ENCODE assay signal across 33 mouse cellular contexts in genomic region chr4:48418831-48419468, GRCm38 (mm10). TPM values are rescaled to one million over a fixed set of nuclear protein-coding genes. Genes with fewer than 3 reads are reported as not detected.
DNase-seq lines count a peak whose midpoint lies in the region; ATAC-seq and TF ChIP-seq lines count a peak whose summit lies in the region.
"Had no signal": no experiment of that assay in that cellular context is flagged by ENCODE, and none has a peak within 500 bp of the region (broad histone marks: within the 10 kb centered on the region; RNA-seq: fewer than 3 reads in every experiment).

No protein-coding gene starts in this region.

- no peak for ATAC-seq in liver, embryonic 12.5 days
- ATAC-seq in megakaryocyte, adult 5-6 weeks (ENCODE audit: poor library complexity, severe bottlenecking): peak; percentile 88
- ATAC-seq in forebrain, embryonic 13.5 days: no peak
- ATAC-seq: activated CD4-positive, CD25-positive, alpha-beta regulatory T cell, adult 4 months; forebrain, embryonic 16.5 days; hindbrain, postnatal 0 days; intestine, postnatal 0 days had no signal

- H3K9me3 ChIP-seq in liver, embryonic 12.5 days (replicated peaks): no peaks in the 10 kb centered on the region
- H3K9me3 ChIP-seq in forebrain, embryonic 13.5 days (replicated peaks): no peaks in the 10 kb centered on the region
- H3K9me3 ChIP-seq: embryonic facial prominence, embryonic 13.5 days; forebrain, embryonic 10.5 days; heart, embryonic 15.5 days; kidney, embryonic 15.5 days; limb, embryonic 12.5 days had no signal

- no peak overlapping the region for H3K27ac ChIP-seq in liver, adult 2 months (replicated peaks; ENCODE audit: insufficient read depth, low read depth, low read length)
- H3K27ac ChIP-seq in liver, embryonic 12.5 days: no peak overlapping the region
- peak overlapping the region; percentile 39 for H3K27ac ChIP-seq in bone marrow macrophage, adult 2 months (ENCODE audit: insufficient read depth, low read depth, low read length)
- no peak overlapping the region for H3K27ac ChIP-seq in forebrain, embryonic 13.5 days
- H3K27ac ChIP-seq: embryonic facial prominence, embryonic 13.5 days; forebrain, embryonic 10.5 days; heart, embryonic 15.5 days; hindbrain, embryonic 12.5 days; hindbrain, postnatal 0 days; kidney, embryonic 15.5 days; layer of hippocampus, adult 2 months; left cerebral cortex, adult 2 months; limb, embryonic 12.5 days; liver, embryonic 14.5 days had no signal

- no peak overlapping the region for H3K4me2 ChIP-seq in liver, embryonic 12.5 days
- no peak overlapping the region for H3K4me2 ChIP-seq in forebrain, embryonic 13.5 days
- H3K4me2 ChIP-seq: embryonic facial prominence, embryonic 13.5 days; heart, embryonic 15.5 days; hindbrain, embryonic 12.5 days; kidney, embryonic 15.5 days; limb, embryonic 12.5 days had no signal

- TF ChIP-seq CTCF in liver, adult 2 months (IDR thresholded peaks at IDR 0.05; ENCODE audit: low read depth, low read length): no peak
- no peak for TF ChIP-seq CTCF in bone marrow macrophage, adult 2 months (IDR thresholded peaks at IDR 0.05; ENCODE audit: low read depth, low read length)

- no peak for TF ChIP-seq POLR2A in liver, adult 2 months (IDR thresholded peaks at IDR 0.05; ENCODE audit: extremely low read depth, insufficient read depth, low read length)
- no peak for TF ChIP-seq POLR2A in bone marrow macrophage, adult 2 months (IDR thresholded peaks at IDR 0.05; ENCODE audit: borderline replicate concordance, low read depth, low read length)

- H3K4me1 ChIP-seq in liver, adult 2 months (ENCODE audit: control insufficient read depth, insufficient read depth, low read length): no peaks in the 10 kb centered on the region
- H3K4me1 ChIP-seq in liver, embryonic 12.5 days: no peaks in the 10 kb centered on the region
- peaks cover 10% of the 10 kb centered on the region for H3K4me1 ChIP-seq in bone marrow macrophage, adult 2 months (ENCODE audit: control insufficient read depth, insufficient read depth, low read length)
- no peaks in the 10 kb centered on the region for H3K4me1 ChIP-seq in forebrain, embryonic 13.5 days
- H3K4me1 ChIP-seq: embryonic facial prominence, embryonic 13.5 days; forebrain, embryonic 10.5 days; hindbrain, embryonic 12.5 days; kidney, embryonic 15.5 days; limb, embryonic 12.5 days had no signal

- no peaks in the 10 kb centered on the region for H3K79me2 ChIP-seq in liver, adult 2 months (ENCODE audit: control insufficient read depth, insufficient read depth, low read length)

- intact Hi-C loops in gastrocnemius, postnatal 14 days (cut with DNase I; ENCODE audit: low total_unique reads): no loop called here

- H3K36me3 ChIP-seq in liver, adult 2 months (ENCODE audit: control insufficient read depth, insufficient read depth, low read length): peaks cover 3% of the 10 kb centered on the region; the same call in 1 of the 2 replicates
- peaks cover 21% of the 10 kb centered on the region for H3K36me3 ChIP-seq in liver, embryonic 12.5 days
- H3K36me3 ChIP-seq in forebrain, embryonic 13.5 days (ENCODE audit: poor library complexity, severe bottlenecking): peaks cover 32% of the 10 kb centered on the region

- peak; percentile 11 for DNase-seq in liver, adult 2 months (ENCODE audit: extremely low read depth, low read depth, low spot score)
- peak; percentile 31 for DNase-seq in 416B (ENCODE audit: low read depth)
- DNase-seq in T-cell, adult 2 months (ENCODE audit: low spot score): no peak
- DNase-seq in gastrocnemius, postnatal 14 days: no peak
- DNase-seq: adrenal gland, adult 8-10 months; cerebellum, adult 11 months; cerebellum, adult 9-10 months; cerebellum, postnatal 36 days; heart, postnatal 36 days; kidney, postnatal 36 days; lung, postnatal 14 days; midbrain, embryonic 14.5 days; right cerebral cortex, adult 18-20 months; spleen, adult 18-20 months; thymus, postnatal 14 days had no signal

- 79% methylated on average over 8 of the region's 8 CpGs for WGBS in liver, adult 2 months
- WGBS in liver, embryonic 12.5 days (ENCODE audit: insufficient replicate concordance): 73% methylated on average over 8 of the region's 8 CpGs
- 93% methylated on average over 8 of the region's 8 CpGs for WGBS in forebrain, embryonic 13.5 days

- H3K9ac ChIP-seq in liver, adult 2 months (ENCODE audit: low read depth, low read length): no peak overlapping the region
- H3K9ac ChIP-seq in liver, embryonic 12.5 days: no peak overlapping the region
- no peak overlapping the region for H3K9ac ChIP-seq in forebrain, embryonic 13.5 days
- H3K9ac ChIP-seq: embryonic facial prominence, embryonic 13.5 days; heart, embryonic 15.5 days; hindbrain, embryonic 12.5 days; kidney, embryonic 15.5 days; limb, embryonic 12.5 days; liver, embryonic 14.5 days had no signal

- no peaks in the 10 kb centered on the region for H3K27me3 ChIP-seq in liver, adult 2 months (ENCODE audit: control insufficient read depth, insufficient read depth, low read length)
- H3K27me3 ChIP-seq in liver, embryonic 12.5 days (replicated peaks): no peaks in the 10 kb centered on the region
- no peaks in the 10 kb centered on the region for H3K27me3 ChIP-seq in forebrain, embryonic 13.5 days
- H3K27me3 ChIP-seq: embryonic facial prominence, embryonic 13.5 days; heart, embryonic 15.5 days; hindbrain, embryonic 12.5 days; kidney, embryonic 15.5 days; limb, embryonic 12.5 days had no signal

- H3K4me3 ChIP-seq in liver, adult 2 months (ENCODE audit: insufficient read depth, low read depth, low read length): no peak overlapping the region
- H3K4me3 ChIP-seq in liver, embryonic 12.5 days: no peak overlapping the region
- H3K4me3 ChIP-seq in bone marrow macrophage, adult 2 months (ENCODE audit: insufficient read depth, low read length): no peak overlapping the region
- no peak overlapping the region for H3K4me3 ChIP-seq in forebrain, embryonic 13.5 days
- H3K4me3 ChIP-seq: embryonic facial prominence, embryonic 13.5 days; forebrain, embryonic 10.5 days; heart, embryonic 10.5 days; heart, embryonic 15.5 days; hindbrain, embryonic 12.5 days; kidney, embryonic 15.5 days; layer of hippocampus, adult 2 months; left cerebral cortex, adult 2 months; limb, embryonic 12.5 days had no signal

RNA-seq across cellular contexts. Expression of gene Tex10, which starts 54.3 kb away (rescaled TPM):
- total RNA-seq in liver, adult 2 months (2014; rRNA removed): 9.6 and 13.5 TPM in 2 replicates
- polyA plus RNA-seq in liver, adult 2 months (2012; rRNA removed): 4.0 and 4.8 TPM in 2 replicates
- 36.7 and 36.8 TPM in 2 replicates for polyA plus RNA-seq in liver, embryonic 12.5 days (2016; fragmentation: Nextera tagmentation; extraction: Ambion mirVana)
- polyA plus RNA-seq in bone marrow macrophage, adult 2 months (2012; ENCODE audit: insufficient read depth, insufficient read length, missing spikeins): 17.2 and 21.3 TPM in 2 replicates
- total RNA-seq in megakaryocyte, adult 5-6 weeks (2015): 40.7 and 51.8 TPM in 2 replicates
- 37.1 and 37.2 TPM in 2 replicates for total RNA-seq in megakaryocyte, adult 5-6 weeks (2017)
- total RNA-seq in gastrocnemius, postnatal 14 days (2021): 10 to 100 TPM in 1 of 2 experiments, 1 to 10 TPM in 1; 9.8 to 10.2 TPM
- 47.1 and 47.6 TPM in 2 replicates for polyA plus RNA-seq in forebrain, embryonic 13.5 days (2015; fragmentation: Nextera tagmentation; extraction: Ambion mirVana)

Comparison
In these comparisons a context has a peak if more than half of its experiments do, and no peak if none do; other contexts are left out.
1. DNase-seq: peak in liver, adult 2 months (single experiment) and 416B (single experiment); none in T-cell, adult 2 months (single experiment) and gastrocnemius, postnatal 14 days (single experiment).